Mouse (Mus musculus) small intestine, adult 2 months (tissue): ENCODE data around the gene Fbxl8. TPM values are rescaled to one million over a fixed set of nuclear protein-coding genes. Genes with fewer than 3 reads are reported as not detected.

ENCODE experiments used
- H3K27ac ChIP-seq: fragments of 200-500 bp; 2 replicates; pipeline ENCODE4 v1.5.1; 2012; ENCODE audit warnings: low read depth, low read length, control low read depth, inconsistent platforms; ENCODE audit not compliant: insufficient read depth
- H3K27me3 ChIP-seq: fragments of 200-500 bp; 2 replicates; pipeline ENCODE4 v1.6.1; 2012; ENCODE audit warnings: mild to moderate bottlenecking, moderate library complexity, low read length, inconsistent platforms; ENCODE audit not compliant: control insufficient read depth, insufficient read depth
- H3K36me3 ChIP-seq: fragments of 200-500 bp; 2 replicates; pipeline ENCODE4 v1.6.1; 2012; ENCODE audit warnings: mild to moderate bottlenecking, low read length, control low read depth, inconsistent platforms; ENCODE audit not compliant: control insufficient read depth, insufficient read depth
- H3K4me1 ChIP-seq: fragments of 200-500 bp; 2 replicates; pipeline ENCODE4 v1.6.1; 2012; ENCODE audit warnings: low read length, inconsistent platforms, mixed read lengths; ENCODE audit not compliant: control insufficient read depth, insufficient read depth, insufficient read length
- H3K4me3 ChIP-seq: fragments of 200-500 bp; 2 replicates; pipeline ENCODE4 v1.5.1; 2012; ENCODE audit warnings: low read depth, mild to moderate bottlenecking, control low read depth, inconsistent platforms, low read length, moderate library complexity
- CTCF ChIP-seq: fragments of 200-500 bp; IDR thresholded peaks from 2 replicates; pipeline ENCODE4 v1.5.1; 2012; ENCODE audit warnings: low read depth, mild to moderate bottlenecking, control low read depth, inconsistent platforms, low read length, moderate library complexity, mixed read lengths; ENCODE audit not compliant: insufficient replicate concordance, insufficient read length; ENCODE audit errors: extremely low read depth
- POLR2A ChIP-seq: fragments of 200-500 bp; IDR thresholded peaks from 2 replicates; pipeline ENCODE4 v1.6.1; 2012; ENCODE audit warnings: low read depth, mild to moderate bottlenecking, control low read depth, inconsistent platforms, low read length, moderate library complexity
- WGBS: fragments of 180-500 bp; shearing (Covaris S2); methylation state at CpG from one replicate; pipeline ENCODE4 v1.1.7; 2018; 5-methylcytosine and 5-hydroxymethylcytosine counted together
- polyA plus RNA-seq: library from polyadenylated mRNA; depleted of rRNA; stranded (reverse); fragments of >200 nt; gene quantifications from 2 replicates; pipeline ENCODE4 v1.2.3, GENCODE M21; 2012

Gene Fbxl8
- polyA plus RNA-seq, 1 experiment = 34.9 TPM

- TF ChIP-seq POLR2A (no peak), CTCF (no peak)
- Histone ChIP-seq H3K4me3 (no peak overlapping the region), H3K4me1 (peaks cover 15% of the 10 kb centered on the region), H3K27ac (no peak overlapping the region), H3K36me3 (no peaks in the 10 kb centered on the region), H3K27me3 (no peaks in the 10 kb centered on the region; the same call in 1 of the 2 replicates)
- WGBS = 87% methylated on average over 7 of the region's 7 CpGs
Measured at GRCm38 (mm10) chr8:105292471-105292870, 28.0 kb downstream of the Fbxl8 start.

GRCm38 (mm10) chr8:105293405-105293804, 29.0 kb downstream of the Fbxl8 start:
- no peak overlapping the region for H3K27ac ChIP-seq
- H3K4me1 ChIP-seq = peaks cover 17% of the 10 kb centered on the region
- 84% methylated on average over 19 of the region's 19 CpGs for WGBS
- no peaks in the 10 kb centered on the region for H3K36me3 ChIP-seq
- no peak for TF ChIP-seq POLR2A
- no peak for TF ChIP-seq CTCF
- no peaks in the 10 kb centered on the region; the same call in 1 of the 2 replicates for H3K27me3 ChIP-seq
- H3K4me3 ChIP-seq = no peak overlapping the region

- TF ChIP-seq CTCF (no peak), POLR2A (no peak)
- Histone ChIP-seq H3K4me1 (peaks cover 21% of the 10 kb centered on the region), H3K36me3 (peaks cover 2% of the 10 kb centered on the region), H3K27ac (no peak overlapping the region), H3K4me3 (no peak overlapping the region), H3K27me3 (no peaks in the 10 kb centered on the region; the same call in 1 of the 2 replicates)
- WGBS = 69% methylated on average over 9 of the region's 9 CpGs
Measured at GRCm38 (mm10) chr8:105294776-105295175, 30.3 kb downstream of the Fbxl8 start.

GRCm38 (mm10) chr8:105295256-105295655, 30.8 kb downstream of the Fbxl8 start:
- H3K27ac ChIP-seq = no peak overlapping the region
- no peak for TF ChIP-seq CTCF
- no peak for TF ChIP-seq POLR2A
- H3K4me3 ChIP-seq = peak overlapping the region; percentile 20
- no peaks in the 10 kb centered on the region; the same call in 1 of the 2 replicates for H3K27me3 ChIP-seq
- WGBS = 71% methylated on average over 11 of the region's 11 CpGs
- H3K4me1 ChIP-seq = peaks cover 18% of the 10 kb centered on the region
- H3K36me3 ChIP-seq = peaks cover 6% of the 10 kb centered on the region

- Histone ChIP-seq H3K27me3 (no peaks in the 10 kb centered on the region), H3K27ac (no peak within 1 kb of the TSS), H3K36me3 (peaks cover 12% of the 10 kb centered on the region), H3K4me3 (peak within 1 kb of the TSS; percentile 20), H3K4me1 (peaks cover 12% of the 10 kb centered on the region)
- no peak for TF ChIP-seq CTCF
- no peak for TF ChIP-seq POLR2A
- 65% methylated on average over 11 of the region's 11 CpGs for WGBS
Measured at GRCm38 (mm10) chr8:105295895-105296573, 31.6 kb downstream of the Fbxl8 start, which contains the start of gene Exoc3l. TSS of gene Exoc3l (minus strand) at chr8:105296101.

- peaks cover 24% of the 10 kb centered on the region for H3K36me3 ChIP-seq
- H3K4me1 ChIP-seq = peaks cover 12% of the 10 kb centered on the region
- H3K27ac ChIP-seq = peak within 1 kb of the TSS; percentile 28; the same call in 1 of the 2 replicates
- H3K4me3 ChIP-seq = peak within 1 kb of the TSS; percentile 94
- WGBS = under 1% methylated on average over 58 of the region's 58 CpGs
- TF ChIP-seq CTCF (no peak), POLR2A (peak; percentile 87)
- no peaks in the 10 kb centered on the region for H3K27me3 ChIP-seq
Measured at GRCm38 (mm10) chr8:105297511-105298192, 33.2 kb downstream of the Fbxl8 start, which contains the start of gene E2f4. TSS of gene E2f4 (plus strand) at chr8:105297663.
